Mouse (Mus musculus) hematopoietic stem cell, adult 5-6 weeks (primary cell): ENCODE data around the gene Clns1a. TPM values are rescaled to one million over a fixed set of nuclear protein-coding genes. Genes with fewer than 3 reads are reported as not detected.

Source experiments
- ATAC-seq, 2 experiments: fragments of 125-278 bp in 1 of 2; replicated peaks in 1 of 2; 2 replicates each; pipeline ENCODE4 v1.8.0; 2016 to 2017; ENCODE audit warnings: inconsistent platforms in 2 of 2, mild to moderate bottlenecking in 2 of 2, moderate number of reproducible peaks in 2 of 2, low read depth in 1 of 2, moderate TSS enrichment in 1 of 2; ENCODE audit not compliant: low FRiP score in 2 of 2, poor library complexity in 2 of 2, severe bottlenecking in 2 of 2, insufficient read depth in 1 of 2, low TSS enrichment in 1 of 2
- total RNA-seq: library from RNA; stranded (forward); fragments of 172-1452, 232-1000 nt; gene quantifications from 2 replicates; pipeline ENCODE4 v1.2.3, GENCODE M21; 2017

The Clns1a gene
- total RNA-seq, 1 experiment from 2014 or later, result 128 TPM

- ATAC-seq, result no peak
Observed at GRCm38 (mm10) chr7:97723646-97724538, 27.5 kb downstream of the Clns1a start.

GRCm38 (mm10) chr7:97725401-97725800 is 29.0 kb downstream of the Clns1a start:
- ATAC-seq, result no peak

GRCm38 (mm10) chr7:97726080-97726479 is 29.6 kb downstream of the Clns1a start:
- no peak for ATAC-seq

GRCm38 (mm10) chr7:97726778-97727177 is 30.3 kb downstream of the Clns1a start:
- ATAC-seq, result no peak

- no peak for ATAC-seq
Observed at GRCm38 (mm10) chr7:97728666-97729614, 32.5 kb downstream of the Clns1a start.

GRCm38 (mm10) chr7:97730427-97730826 is 34.0 kb downstream of the Clns1a start:
- ATAC-seq, result no peak

- ATAC-seq, result no peak
Observed at GRCm38 (mm10) chr7:97733606-97734005, 37.2 kb downstream of the Clns1a start.

- ATAC-seq, result no peak
Observed at GRCm38 (mm10) chr7:97735021-97735420, 38.6 kb downstream of the Clns1a start.

GRCm38 (mm10) chr7:97735886-97736420 is 39.5 kb downstream of the Clns1a start:
- no peak for ATAC-seq

- ATAC-seq, result no peak
Observed at GRCm38 (mm10) chr7:97737256-97737637, 40.8 kb downstream of the Clns1a start.

GRCm38 (mm10) chr7:97737638-97738456 is 41.4 kb downstream of the Clns1a start, which contains the start of gene Aqp11:
Gene Aqp11, minus strand, starts transcription at chr7:97738289.
- ATAC-seq, result peak; percentile 81 to 83

GRCm38 (mm10) chr7:97740948-97741347 is 44.5 kb downstream of the Clns1a start:
- ATAC-seq, result no peak

- ATAC-seq, result no peak
Observed at GRCm38 (mm10) chr7:97741756-97742291, 45.4 kb downstream of the Clns1a start.

GRCm38 (mm10) chr7:97745299-97745698 is 48.9 kb downstream of the Clns1a start:
- ATAC-seq, result no peak

GRCm38 (mm10) chr7:97747176-97747707 is 50.8 kb downstream of the Clns1a start:
- ATAC-seq, result no peak

- peak; percentile 63 to 65; a peak in 3 of 4 replicates for ATAC-seq
Observed at GRCm38 (mm10) chr7:97747787-97748497, 51.5 kb downstream of the Clns1a start.
